Mouse (Mus musculus) heart, postnatal 25 days (tissue): ENCODE measurements around the gene Tnfaip1. TPM values are rescaled to one million over a fixed set of nuclear protein-coding genes. Genes with fewer than 3 reads are reported as not detected.
A peak's percentile ranks its signal among the peaks of the same experiment; 100 is the strongest.
"Not testable (repeated sequence)": the region's sequence is repeated elsewhere in the genome, so short reads cannot be mapped to it uniquely, and the experiment has no call there.

Experiments
- DNase-seq: peaks from one replicate; pipeline ENCODE4 v3.0.0; 2022; ENCODE audit warnings: low spot score
- intact Hi-C: fragments of 180-260 bp; cut with DNase I; formaldehyde crosslinking; loops from one replicate; pipeline ENCODE4 v1.15.1; 2025
- total RNA-seq, 2 experiments: library from RNA; stranded (reverse); gene quantifications; 2 replicates each; pipeline ENCODE4 v1.2.3; 2021

Gene Tnfaip1
- total RNA-seq, 2 experiments from 2014 or later = 39.1 to 41.9 TPM

- intact Hi-C loops = no loop called here
- DNase-seq = no peak
Observed at GRCm38 (mm10) chr11:78545181-78545580, 9.0 kb upstream of the Tnfaip1 start.

GRCm38 (mm10) chr11:78544449-78545111, 8.4 kb upstream of the Tnfaip1 start:
- intact Hi-C loops = no loop called here
- no peak for DNase-seq

- intact Hi-C loops = no loop called here
- no peak for DNase-seq
Observed at GRCm38 (mm10) chr11:78540358-78540757, 4.2 kb upstream of the Tnfaip1 start.

- intact Hi-C loops = no loop called here
- DNase-seq = no peak
Observed at GRCm38 (mm10) chr11:78536690-78537084, 555 bp upstream of the Tnfaip1 start.

GRCm38 (mm10) chr11:78535376-78536079, 604 bp downstream of the Tnfaip1 start:
- peak; percentile 29 for DNase-seq
- intact Hi-C loops = no loop called here

- intact Hi-C loops = no loop called here
- DNase-seq = no peak
Observed at GRCm38 (mm10) chr11:78534516-78534915, 1.6 kb downstream of the Tnfaip1 start.

- not testable (repeated sequence) for DNase-seq
- intact Hi-C loops = loop anchor here (2.0 kb wide), 1 partner anchor 17 kb away; no protein-coding TSS in a partner anchor
Observed at GRCm38 (mm10) chr11:78531515-78531914, 4.6 kb downstream of the Tnfaip1 start.

GRCm38 (mm10) chr11:78531046-78531445, 5.1 kb downstream of the Tnfaip1 start:
- intact Hi-C loops = loop anchor here (2.0 kb wide), 1 partner anchor 16 kb away; no protein-coding TSS in a partner anchor
- DNase-seq = peak; percentile 64

- no peak for DNase-seq
- intact Hi-C loops = loop anchor here (2.0 kb wide), 1 partner anchor 15 kb away; no protein-coding TSS in a partner anchor
Observed at GRCm38 (mm10) chr11:78530001-78530400, 6.1 kb downstream of the Tnfaip1 start.

GRCm38 (mm10) chr11:78528714-78529113, 7.4 kb downstream of the Tnfaip1 start:
- intact Hi-C loops = no loop called here
- no peak for DNase-seq

- DNase-seq = no peak
- intact Hi-C loops = no loop called here
Observed at GRCm38 (mm10) chr11:78524838-78525237, 11.3 kb downstream of the Tnfaip1 start.

- no peak for DNase-seq
- intact Hi-C loops = no loop called here
Observed at GRCm38 (mm10) chr11:78523241-78523955, 12.7 kb downstream of the Tnfaip1 start.

- intact Hi-C loops = no loop called here
- no peak for DNase-seq
Observed at GRCm38 (mm10) chr11:78522481-78522997, 13.6 kb downstream of the Tnfaip1 start.

- no peak for DNase-seq
- intact Hi-C loops = no loop called here
Observed at GRCm38 (mm10) chr11:78521880-78522279, 14.3 kb downstream of the Tnfaip1 start.

GRCm38 (mm10) chr11:78518931-78519330, 17.2 kb downstream of the Tnfaip1 start:
- no peak for DNase-seq
- intact Hi-C loops = no loop called here

GRCm38 (mm10) chr11:78515549-78516325, 20.4 kb downstream of the Tnfaip1 start:
- intact Hi-C loops = loop anchor here (2.0 kb wide), 1 partner anchor 15 kb away; no protein-coding TSS in a partner anchor
- no peak for DNase-seq

- intact Hi-C loops = no loop called here
Observed at GRCm38 (mm10) chr11:78513106-78513790, 22.9 kb downstream of the Tnfaip1 start.

GRCm38 (mm10) chr11:78512025-78512957, 23.8 kb downstream of the Tnfaip1 start, which contains the start of the genes Tmem199 and Poldip2:
TSS of gene Tmem199 (minus strand) at chr11:78512172.
TSS of gene Poldip2 (plus strand) at chr11:78512193.
- DNase-seq = peak; percentile 79
- intact Hi-C loops = no loop called here

More at GRCm38 (mm10) chr11:78513106-78513790, 22.9 kb downstream of the Tnfaip1 start:
- DNase-seq = no peak
